9 mouse cellular contexts compared by ENCODE assay signal in the genomic region with DNA sequence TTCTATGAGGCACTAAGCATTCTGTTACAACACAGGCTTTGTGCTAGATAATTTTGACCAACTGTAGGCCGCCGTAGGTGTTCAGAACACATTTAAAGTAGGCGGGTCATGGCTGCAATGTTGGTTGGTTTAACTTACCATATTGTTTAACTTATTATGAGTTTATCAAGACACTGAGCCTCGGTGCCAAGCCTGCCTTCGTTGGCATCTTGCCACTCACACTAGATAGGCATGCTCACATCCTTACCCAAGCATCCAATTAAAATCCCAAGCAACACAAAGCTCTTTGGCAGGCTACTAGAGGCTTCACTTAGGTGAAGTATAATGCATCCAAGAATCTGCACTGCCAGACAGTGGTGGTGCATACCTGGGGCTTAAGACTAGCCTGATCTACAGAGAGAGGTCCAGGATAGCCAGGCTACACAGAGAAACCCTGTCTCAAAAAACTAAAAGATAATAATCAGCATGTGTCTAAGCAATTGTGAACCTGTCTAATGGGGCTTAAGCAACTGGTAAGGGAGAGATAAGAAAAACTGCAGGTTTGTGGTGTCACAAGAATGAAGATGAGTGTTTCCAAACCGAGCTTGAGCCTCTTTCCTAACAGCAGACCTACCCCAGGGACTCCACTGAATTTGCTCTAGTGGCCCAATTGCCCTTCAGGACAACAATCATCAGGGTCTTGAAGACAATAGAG. TPM values are rescaled to one million over a fixed set of nuclear protein-coding genes. Genes with fewer than 3 reads are reported as not detected.
A peak's percentile ranks its signal among the peaks of the same experiment; 100 is the strongest.
DNase-seq lines count a peak whose midpoint lies in the region; ATAC-seq lines count a peak whose summit lies in the region.
"Had no signal": no experiment of that assay in that cellular context is flagged by ENCODE, and none has a peak within 500 bp of the region (broad histone marks: within the 10 kb centered on the region; RNA-seq: fewer than 3 reads in every experiment).

No protein-coding gene starts in this region.

- H3K27ac ChIP-seq in liver, embryonic 11.5 days (ENCODE audit: low read depth, low read length) = no peak overlapping the region
- H3K27ac ChIP-seq in forebrain, embryonic 10.5 days = peak overlapping the region; percentile 83
- H3K27ac ChIP-seq in hindbrain, embryonic 14.5 days = peak overlapping the region; percentile 81
- H3K27ac ChIP-seq in neural tube, embryonic 12.5 days = peak overlapping the region; percentile 58
- H3K27ac ChIP-seq: stomach, embryonic 15.5 days had no signal

- H3K4me3 ChIP-seq in liver, embryonic 11.5 days (ENCODE audit: low read depth, low read length) = no peak overlapping the region
- peak overlapping the region; percentile 29; the same call in 1 of the 2 replicates for H3K4me3 ChIP-seq in forebrain, embryonic 10.5 days
- H3K4me3 ChIP-seq in hindbrain, embryonic 14.5 days (replicated peaks; ENCODE audit: low read length) = 0 out of 2 replicates have a peak overlapping the region, but pooled peaks have one; percentile 7
- H3K4me3 ChIP-seq in neural tube, embryonic 12.5 days = 0 out of 2 replicates have a peak overlapping the region, but pooled peaks have one; percentile 3
- H3K4me3 ChIP-seq: stomach, embryonic 15.5 days had no signal

- DNase-seq in liver, embryonic 11.5 days (ENCODE audit: low spot score) = no peak
- no peak for DNase-seq in liver
- no peak for DNase-seq in forebrain, embryonic 10.5 days (ENCODE audit: extremely low spot score, low spot score)
- DNase-seq in hindbrain, embryonic 14.5 days (ENCODE audit: low spot score) = no peak
- no peak for DNase-seq in thymus, adult 18-20 months
- no peak for DNase-seq in thymus, postnatal 14 days
- DNase-seq: cerebellum, adult 18-20 months had no signal

- H3K36me3 ChIP-seq in liver, embryonic 11.5 days (ENCODE audit: control insufficient read depth, insufficient read depth, low read length) = no peaks in the 10 kb centered on the region
- peaks cover 34% of the 10 kb centered on the region for H3K36me3 ChIP-seq in forebrain, embryonic 10.5 days (replicated peaks)
- H3K36me3 ChIP-seq in hindbrain, embryonic 14.5 days (replicated peaks; ENCODE audit: control insufficient read depth, insufficient read depth) = no peaks in the 10 kb centered on the region
- H3K36me3 ChIP-seq in neural tube, embryonic 12.5 days = 0 out of 2 replicates have a peak, but pooled peaks cover 8% of the 10 kb centered on the region
- H3K36me3 ChIP-seq: stomach, embryonic 15.5 days had no signal

- H3K9me3 ChIP-seq in liver, embryonic 11.5 days (ENCODE audit: control insufficient read depth, low read length) = no peaks in the 10 kb centered on the region
- H3K9me3 ChIP-seq in forebrain, embryonic 10.5 days = no peaks in the 10 kb centered on the region
- no peaks in the 10 kb centered on the region for H3K9me3 ChIP-seq in hindbrain, embryonic 14.5 days (ENCODE audit: control insufficient read depth, low read length)
- H3K9me3 ChIP-seq in neural tube, embryonic 12.5 days = no peaks in the 10 kb centered on the region
- H3K9me3 ChIP-seq: stomach, embryonic 15.5 days had no signal

- H3K4me1 ChIP-seq in liver, embryonic 11.5 days (replicated peaks; ENCODE audit: control insufficient read depth, insufficient read depth, low read length) = peaks cover 11% of the 10 kb centered on the region
- peaks cover 90% of the 10 kb centered on the region for H3K4me1 ChIP-seq in forebrain, embryonic 10.5 days
- H3K4me1 ChIP-seq in hindbrain, embryonic 14.5 days (replicated peaks; ENCODE audit: control insufficient read depth, insufficient read depth, low read length) = peaks cover 81% of the 10 kb centered on the region
- H3K4me1 ChIP-seq in neural tube, embryonic 12.5 days = peaks cover 55% of the 10 kb centered on the region

- H3K27me3 ChIP-seq in liver, embryonic 11.5 days (replicated peaks; ENCODE audit: control insufficient read depth, insufficient read depth, low read length) = no peaks in the 10 kb centered on the region
- H3K27me3 ChIP-seq in forebrain, embryonic 10.5 days (ENCODE audit: poor library complexity, severe bottlenecking) = no peaks in the 10 kb centered on the region
- H3K27me3 ChIP-seq in hindbrain, embryonic 14.5 days (ENCODE audit: control insufficient read depth, insufficient read depth, low read length) = no peaks in the 10 kb centered on the region
- no peaks in the 10 kb centered on the region for H3K27me3 ChIP-seq in neural tube, embryonic 12.5 days (replicated peaks)
- H3K27me3 ChIP-seq: stomach, embryonic 15.5 days had no signal

- peak overlapping the region; percentile 30 for H3K4me2 ChIP-seq in liver, embryonic 11.5 days
- H3K4me2 ChIP-seq in hindbrain, embryonic 14.5 days (replicated peaks) = peak overlapping the region; percentile 43
- peak overlapping the region; percentile 46 for H3K4me2 ChIP-seq in neural tube, embryonic 12.5 days (replicated peaks)
- H3K4me2 ChIP-seq: stomach, embryonic 15.5 days had no signal

- 79% methylated on average over 6 of the region's 6 CpGs for WGBS in liver, embryonic 11.5 days
- 80% methylated on average over 6 of the region's 6 CpGs for WGBS in forebrain, embryonic 10.5 days
- 61% methylated on average over 6 of the region's 6 CpGs for WGBS in hindbrain, embryonic 14.5 days
- WGBS in neural tube, embryonic 12.5 days = 79% methylated on average over 6 of the region's 6 CpGs

- no peak overlapping the region for H3K9ac ChIP-seq in liver, embryonic 11.5 days (ENCODE audit: low read depth, low read length)
- peak overlapping the region; percentile 35; the same call in 1 of the 2 replicates for H3K9ac ChIP-seq in hindbrain, embryonic 14.5 days
- H3K9ac ChIP-seq in neural tube, embryonic 12.5 days = no peak overlapping the region
- H3K9ac ChIP-seq: stomach, embryonic 15.5 days had no signal

- peak; percentile 56 for ATAC-seq in liver, embryonic 11.5 days (replicated peaks; ENCODE audit: low FRiP score)
- ATAC-seq in hindbrain, embryonic 14.5 days (ENCODE audit: low FRiP score) = no peak; the same call in 1 of the 2 replicates
- ATAC-seq in neural tube, embryonic 12.5 days (ENCODE audit: low FRiP score, low read depth) = 0 out of 2 replicates have a peak, but pooled peaks have one; percentile 7

RNA-seq across cellular contexts. Expression of a gene that starts 17.6 kb away (rescaled TPM):
- 2.3 and 3.5 TPM in 2 replicates for polyA plus RNA-seq in liver, embryonic 11.5 days (2014; fragmentation: Nextera tagmentation; extraction: Ambion mirVana)
- 14.8 and 16.5 TPM in 2 replicates for polyA plus RNA-seq in forebrain, embryonic 10.5 days (2016; fragmentation: Nextera tagmentation; extraction: Ambion mirVana)
- 49.9 and 50.7 TPM in 2 replicates for polyA plus RNA-seq in hindbrain, embryonic 14.5 days (2014; fragmentation: Nextera tagmentation; extraction: Ambion mirVana)
- 37.0 and 39.3 TPM in 2 replicates for polyA plus RNA-seq in neural tube, embryonic 12.5 days (2016; fragmentation: Nextera tagmentation; extraction: Ambion mirVana)
